Mouse (Mus musculus): ENCODE data around the gene Ctdnep1. TPM values are rescaled to one million over a fixed set of nuclear protein-coding genes. Genes with fewer than 3 reads are reported as not detected.
"Not testable (repeated sequence)": the region's sequence is repeated elsewhere in the genome, so short reads cannot be mapped to it uniquely, and the experiment has no call there.

The Ctdnep1 gene
- polyA plus RNA-seq, 1 experiment from 2014 or later, result 22.6 TPM

DNA sequence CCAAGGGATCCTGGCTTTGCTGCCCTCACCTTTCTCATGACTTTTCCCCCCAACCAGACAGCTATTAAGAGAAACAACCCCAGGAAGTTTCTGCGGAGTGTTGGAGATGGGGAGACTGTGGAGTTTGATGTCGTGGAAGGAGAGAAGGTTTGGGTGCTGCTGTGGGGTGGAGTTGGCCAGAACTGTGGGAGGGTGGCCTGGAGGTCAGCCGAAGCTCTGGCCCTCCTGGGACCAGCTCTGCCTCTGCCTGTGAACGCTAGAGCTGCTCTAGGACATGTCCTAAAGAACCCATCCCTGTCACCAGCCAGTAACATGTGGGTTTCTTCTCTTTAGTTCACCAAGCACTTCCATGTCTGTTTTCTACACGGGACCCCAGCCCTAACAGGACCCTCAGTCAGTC lies 41.8 kb upstream of the Ctdnep1 start:
- Histone ChIP-seq H3K4me3 (no peak overlapping the region), H3K9me3 (no peaks in the 10 kb centered on the region), H3K27ac (no peak overlapping the region), H3K27me3 (ENCODE audit: insufficient read depth, poor library complexity, severe bottlenecking) (peaks cover 65% of the 10 kb centered on the region), H3K4me1 (replicated peaks) (peaks cover 37% of the 10 kb centered on the region), H3K36me3 (peaks cover 23% of the 10 kb centered on the region)
- 71% methylated on average over 5 of the region's 5 CpGs for WGBS
- no peak for DNase-seq (ENCODE audit: low spot score)

DNA sequence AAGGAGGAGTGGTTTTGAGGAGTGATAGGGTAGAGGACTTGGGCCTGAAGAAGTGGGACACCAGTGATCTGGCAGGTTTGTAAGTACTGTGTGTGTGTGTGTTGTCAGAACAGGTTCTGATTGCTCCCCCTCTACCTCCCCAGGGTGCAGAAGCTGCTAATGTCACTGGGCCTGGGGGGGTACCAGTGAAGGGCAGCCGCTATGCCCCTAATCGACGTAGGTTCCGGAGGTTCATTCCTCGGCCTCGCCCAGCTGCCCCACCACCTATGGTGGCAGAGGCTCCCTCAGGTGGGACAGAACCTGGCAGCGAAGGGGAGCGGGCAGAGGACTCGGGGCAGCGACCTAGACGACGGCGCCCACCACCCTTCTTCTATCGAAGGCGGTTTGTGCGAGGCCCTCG lies 41.2 kb upstream of the Ctdnep1 start:
- Histone ChIP-seq H3K4me1 (replicated peaks) (peaks cover 32% of the 10 kb centered on the region), H3K27ac (no peak overlapping the region), H3K4me3 (no peak overlapping the region; the same call in 1 of the 2 replicates), H3K36me3 (peaks cover 28% of the 10 kb centered on the region), H3K27me3 (ENCODE audit: insufficient read depth, poor library complexity, severe bottlenecking) (peaks cover 59% of the 10 kb centered on the region), H3K9me3 (no peaks in the 10 kb centered on the region)
- DNase-seq (ENCODE audit: low spot score), result no peak
- 92% methylated on average over 17 of the region's 17 CpGs for WGBS

DNA sequence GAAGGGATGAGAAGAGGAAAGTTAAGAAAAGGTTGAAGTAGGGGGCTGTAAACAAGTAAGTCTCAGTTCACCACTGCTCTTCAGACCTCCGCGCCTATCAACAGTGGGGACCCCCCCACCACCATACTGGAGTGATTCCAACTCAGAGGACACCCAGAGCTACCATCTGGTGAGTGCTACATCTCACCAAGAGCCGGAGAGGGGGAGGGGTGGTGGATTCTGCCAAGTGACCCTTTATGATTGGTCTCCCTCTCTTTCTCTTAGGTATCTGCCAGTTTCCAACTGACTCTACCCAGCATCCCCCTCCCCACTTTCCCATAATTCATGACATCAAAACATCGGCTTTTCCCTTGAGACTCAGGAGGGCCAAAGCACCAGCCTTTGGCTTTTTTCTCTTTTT lies 40.0 kb upstream of the Ctdnep1 start:
- WGBS, result 82% methylated on average over 4 of the region's 4 CpGs
- no peaks in the 10 kb centered on the region for H3K9me3 ChIP-seq
- peaks cover 51% of the 10 kb centered on the region for H3K27me3 ChIP-seq (ENCODE audit: insufficient read depth, poor library complexity, severe bottlenecking)
- DNase-seq (ENCODE audit: low spot score), result no peak
- peaks cover 40% of the 10 kb centered on the region for H3K36me3 ChIP-seq
- H3K27ac ChIP-seq, result 0 out of 2 replicates have a peak overlapping the region, but pooled peaks have one; percentile 6
- peaks cover 22% of the 10 kb centered on the region for H3K4me1 ChIP-seq (replicated peaks)
- no peak overlapping the region for H3K4me3 ChIP-seq

DNA sequence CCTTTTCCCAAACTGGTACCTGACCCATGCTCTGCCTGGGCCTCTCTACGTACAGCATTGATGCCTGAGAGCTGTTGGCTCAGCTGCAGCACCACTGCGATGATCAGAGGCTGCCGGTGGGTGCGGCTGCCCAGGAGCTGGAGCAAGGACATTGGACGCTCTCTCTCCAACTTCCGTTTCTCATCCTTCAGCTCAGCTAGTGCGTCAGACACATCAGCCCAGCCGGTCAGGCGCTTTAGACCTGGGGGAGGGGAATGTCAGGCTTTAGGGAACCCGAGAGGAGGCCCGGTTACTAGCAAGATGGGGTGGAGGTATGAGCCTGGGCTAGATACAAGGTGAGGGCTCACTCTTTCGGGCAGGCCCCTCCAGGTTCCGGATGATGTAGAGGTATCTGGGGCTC lies 35.7 kb upstream of the Ctdnep1 start:
- DNase-seq (ENCODE audit: low spot score), result no peak
- Histone ChIP-seq H3K27ac (no peak overlapping the region), H3K9me3 (no peaks in the 10 kb centered on the region), H3K27me3 (ENCODE audit: insufficient read depth, poor library complexity, severe bottlenecking) (peaks cover 10% of the 10 kb centered on the region), H3K36me3 (peaks cover 45% of the 10 kb centered on the region), H3K4me3 (peak overlapping the region; percentile 60; the same call in 1 of the 2 replicates), H3K4me1 (replicated peaks) (peaks cover 31% of the 10 kb centered on the region)
- 80% methylated on average over 13 of the region's 13 CpGs for WGBS

DNA sequence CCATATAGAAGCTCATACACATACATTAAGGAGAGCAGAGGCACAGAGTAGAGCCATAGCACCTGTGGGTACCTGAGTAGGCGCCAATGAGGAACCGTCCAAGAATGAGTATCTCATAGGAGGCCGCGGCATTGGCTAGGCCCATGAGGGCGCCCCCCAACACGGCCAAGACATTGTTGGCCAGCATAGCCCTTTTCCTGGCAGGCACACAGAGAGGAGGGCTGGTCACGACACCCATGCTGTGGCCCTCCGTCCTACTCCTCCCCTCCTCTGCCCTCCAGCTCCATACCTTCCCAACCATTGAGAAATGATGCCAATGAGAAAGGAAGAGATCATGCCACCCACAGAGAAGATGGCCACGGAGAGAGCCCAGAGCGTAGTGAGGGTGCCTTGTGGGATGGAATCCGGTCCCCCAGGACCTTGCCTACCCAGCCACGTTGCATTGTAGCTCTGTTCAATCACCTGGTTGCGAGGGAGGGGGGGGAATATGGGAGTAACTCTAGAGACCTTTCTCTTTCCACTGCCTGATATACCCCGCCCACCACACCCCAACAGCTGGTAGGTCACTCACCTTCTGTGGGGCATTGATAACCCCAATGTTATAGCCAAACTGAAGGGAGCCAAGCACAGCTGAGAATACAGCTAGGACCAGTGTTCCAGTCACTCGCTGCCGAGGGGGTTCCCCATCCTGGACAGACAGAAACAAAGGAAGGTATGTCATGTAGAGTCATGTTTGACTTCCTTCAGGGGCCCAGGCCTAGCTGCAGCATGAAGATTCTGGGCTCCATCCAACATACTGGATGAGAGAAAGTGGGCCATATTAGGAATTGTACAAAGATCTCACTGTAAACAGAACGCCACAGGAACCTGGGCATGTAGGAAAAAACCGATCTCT lies 34.7 kb upstream of the Ctdnep1 start:
- peak overlapping the region; percentile 29; the same call in 1 of the 2 replicates for H3K27ac ChIP-seq

GRCm38 (mm10) chr11:69947337-69948065 lies 33.5 kb upstream of the Ctdnep1 start:
- DNase-seq (ENCODE audit: low spot score), result peak; percentile 47
- H3K36me3 ChIP-seq, result peaks cover 38% of the 10 kb centered on the region
- H3K27me3 ChIP-seq (ENCODE audit: insufficient read depth, poor library complexity, severe bottlenecking), result peaks cover 19% of the 10 kb centered on the region
- peak overlapping the region; percentile 95 for H3K27ac ChIP-seq
- 3% methylated on average over 29 of the region's 29 CpGs for WGBS
- peak overlapping the region; percentile 60 for H3K4me3 ChIP-seq
- peaks cover 31% of the 10 kb centered on the region for H3K4me1 ChIP-seq (replicated peaks)
- no peaks in the 10 kb centered on the region for H3K9me3 ChIP-seq

More for the DNA sequence above, 34.7 kb upstream of the Ctdnep1 start:
- Histone ChIP-seq H3K27me3 (ENCODE audit: insufficient read depth, poor library complexity, severe bottlenecking) (peaks cover 16% of the 10 kb centered on the region), H3K36me3 (peaks cover 45% of the 10 kb centered on the region), H3K9me3 (no peaks in the 10 kb centered on the region), H3K4me1 (replicated peaks) (peaks cover 31% of the 10 kb centered on the region), H3K4me3 (peak overlapping the region; percentile 60; the same call in 1 of the 2 replicates)
- 93% methylated on average over 18 of the region's 18 CpGs for WGBS
- DNase-seq (ENCODE audit: low spot score), result no peak

DNA sequence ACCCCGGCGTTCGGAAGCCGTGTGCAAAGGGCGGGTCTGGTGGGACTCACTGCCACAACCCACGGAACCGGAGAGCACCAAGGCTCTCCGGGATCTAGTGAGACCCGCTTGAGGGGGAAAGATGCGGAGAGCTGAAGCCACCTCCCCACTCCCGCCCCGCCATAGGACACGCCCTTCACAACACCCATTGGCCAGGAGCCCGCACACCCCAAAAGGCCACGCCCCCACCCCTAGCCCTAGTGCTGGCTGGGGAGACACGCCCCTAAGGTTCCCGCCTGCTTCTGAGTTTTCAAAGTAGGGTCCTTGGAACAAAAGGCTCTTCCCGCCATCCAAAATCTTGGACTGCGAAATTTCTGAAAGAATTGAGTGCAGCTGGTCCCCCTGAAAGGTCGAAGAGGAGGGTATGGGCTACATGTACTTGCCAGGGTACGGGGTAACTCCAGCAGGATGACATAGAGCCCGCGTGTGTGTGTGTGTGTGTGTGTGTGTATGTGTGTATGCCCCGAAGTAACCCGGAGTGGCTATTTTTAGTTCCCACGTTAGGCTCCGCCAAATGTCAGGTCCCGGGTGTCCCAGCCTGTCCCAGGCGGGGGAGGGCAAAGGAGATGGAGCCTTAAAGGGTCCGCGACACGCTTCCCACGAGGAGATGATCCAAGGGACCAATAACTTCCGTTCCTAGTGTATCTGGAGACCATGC lies 32.7 kb upstream of the Ctdnep1 start, which contains the start of gene Slc2a4:
Gene Slc2a4 (minus strand): TSS at position 123 of the 697 bp plus-strand sequence.
- Histone ChIP-seq H3K4me3 (peak within 1 kb of the TSS; percentile 60), H3K27ac (peak within 1 kb of the TSS; percentile 95), H3K9me3 (no peaks in the 10 kb centered on the region), H3K4me1 (replicated peaks) (peaks cover 31% of the 10 kb centered on the region), H3K27me3 (ENCODE audit: insufficient read depth, poor library complexity, severe bottlenecking) (peaks cover 14% of the 10 kb centered on the region), H3K36me3 (peaks cover 31% of the 10 kb centered on the region)
- WGBS, result under 1% methylated on average over 34 of the region's 34 CpGs
- peak; percentile 97 for DNase-seq (ENCODE audit: low spot score)

- no peaks in the 10 kb centered on the region for H3K9me3 ChIP-seq
- H3K36me3 ChIP-seq, result peaks cover 26% of the 10 kb centered on the region
- H3K27ac ChIP-seq, result peak overlapping the region; percentile 95
- WGBS, result under 1% methylated on average over 14 of the region's 14 CpGs
- H3K4me3 ChIP-seq, result peak overlapping the region; percentile 60
- peaks cover 31% of the 10 kb centered on the region for H3K4me1 ChIP-seq (replicated peaks)
- DNase-seq (ENCODE audit: low spot score), result peak; percentile 91
- H3K27me3 ChIP-seq (ENCODE audit: insufficient read depth, poor library complexity, severe bottlenecking), result peaks cover 14% of the 10 kb centered on the region
These were observed 32.2 kb upstream of the Ctdnep1 start for GRCm38 (mm10) chr11:69948763-69949150.

DNA sequence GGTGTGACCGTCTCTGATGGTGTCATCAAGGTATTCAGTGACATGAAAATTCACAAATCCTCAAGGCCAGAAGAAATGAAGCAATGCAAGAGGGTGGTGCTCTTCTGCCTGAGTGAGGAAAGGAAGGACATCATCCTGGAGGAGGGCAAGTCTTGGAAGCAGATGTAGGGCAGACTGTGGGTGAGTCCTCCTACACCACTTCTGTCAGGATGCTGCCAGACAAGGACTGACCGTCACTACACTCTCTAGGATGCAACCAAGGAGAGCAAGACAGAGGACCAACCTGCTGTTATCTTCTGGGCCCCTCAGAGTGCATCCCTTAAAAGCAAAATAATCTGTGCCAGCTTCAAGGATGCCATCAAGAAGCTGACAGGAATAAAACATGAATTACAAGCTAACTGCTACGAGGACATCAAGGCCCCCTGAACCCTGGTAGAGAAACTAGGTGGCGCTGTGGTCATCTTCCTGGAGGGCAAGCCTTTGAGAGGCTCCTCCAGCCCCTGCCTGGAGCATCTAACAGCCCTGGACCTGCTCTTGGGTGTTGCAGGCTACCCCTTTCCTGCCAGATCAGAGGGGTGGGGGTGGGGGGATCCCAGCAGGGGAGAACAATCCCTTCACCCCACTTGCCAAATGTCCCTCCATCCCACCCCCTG lies 30.0 kb upstream of the Ctdnep1 start:
- no peaks in the 10 kb centered on the region for H3K9me3 ChIP-seq
- peaks cover 29% of the 10 kb centered on the region for H3K4me1 ChIP-seq (replicated peaks)
- 44% methylated on average over 4 of the region's 4 CpGs for WGBS
- peaks cover 10% of the 10 kb centered on the region for H3K27me3 ChIP-seq (ENCODE audit: insufficient read depth, poor library complexity, severe bottlenecking)
- H3K36me3 ChIP-seq, result peaks cover 5% of the 10 kb centered on the region
- H3K4me3 ChIP-seq, result no peak overlapping the region
- no peak overlapping the region for H3K27ac ChIP-seq
- DNase-seq (ENCODE audit: low spot score), result peak; percentile 24

- Histone ChIP-seq H3K27ac (no peak overlapping the region), H3K4me1 (replicated peaks) (peaks cover 18% of the 10 kb centered on the region), H3K36me3 (no peaks in the 10 kb centered on the region), H3K4me3 (no peak overlapping the region), H3K27me3 (ENCODE audit: insufficient read depth, poor library complexity, severe bottlenecking) (peaks cover 10% of the 10 kb centered on the region), H3K9me3 (no peaks in the 10 kb centered on the region)
- 37% methylated on average over 1 of the region's 1 CpGs for WGBS
- no peak for DNase-seq (ENCODE audit: low spot score)
These were observed 28.7 kb upstream of the Ctdnep1 start for GRCm38 (mm10) chr11:69952274-69952673.

DNA sequence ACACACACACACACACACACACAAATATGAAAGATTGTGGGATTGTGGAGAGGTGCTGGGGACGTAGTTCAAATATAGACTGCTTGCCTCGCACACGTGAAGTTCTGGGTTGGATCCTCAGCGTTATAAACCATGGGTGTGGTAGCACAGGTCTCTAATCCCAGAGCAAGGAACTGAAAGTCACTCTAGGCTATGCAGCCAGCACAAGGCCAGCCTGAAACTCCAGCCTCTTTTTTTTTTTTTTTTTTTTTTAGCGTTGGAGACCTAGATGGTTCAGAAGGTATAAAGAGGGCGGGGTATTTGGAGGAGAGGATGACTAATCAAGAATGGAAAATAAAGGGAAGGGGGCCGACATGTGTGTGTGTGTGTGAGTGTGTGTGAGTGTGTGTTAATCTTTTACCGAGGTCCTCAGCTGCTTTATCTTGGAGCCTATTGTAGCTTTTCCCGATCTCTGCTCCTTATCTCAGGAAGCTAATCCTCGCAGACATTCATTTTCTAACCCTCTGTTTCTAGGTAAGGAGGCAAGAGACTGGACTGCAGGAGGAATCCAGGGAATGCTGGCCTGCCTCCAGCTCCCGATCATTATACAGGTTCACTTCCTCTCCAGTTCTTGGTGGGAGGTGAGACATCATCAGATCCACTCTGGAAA lies 27.6 kb upstream of the Ctdnep1 start:
- H3K36me3 ChIP-seq, result no peaks in the 10 kb centered on the region
- WGBS, result 68% methylated on average over 11 of the region's 11 CpGs
- H3K27ac ChIP-seq, result no peak overlapping the region
- H3K4me3 ChIP-seq, result no peak overlapping the region
- peaks cover 7% of the 10 kb centered on the region for H3K4me1 ChIP-seq (replicated peaks)
- H3K9me3 ChIP-seq, result no peaks in the 10 kb centered on the region
- DNase-seq (ENCODE audit: low spot score), result no peak
- H3K27me3 ChIP-seq (ENCODE audit: insufficient read depth, poor library complexity, severe bottlenecking), result peaks cover 10% of the 10 kb centered on the region

DNA sequence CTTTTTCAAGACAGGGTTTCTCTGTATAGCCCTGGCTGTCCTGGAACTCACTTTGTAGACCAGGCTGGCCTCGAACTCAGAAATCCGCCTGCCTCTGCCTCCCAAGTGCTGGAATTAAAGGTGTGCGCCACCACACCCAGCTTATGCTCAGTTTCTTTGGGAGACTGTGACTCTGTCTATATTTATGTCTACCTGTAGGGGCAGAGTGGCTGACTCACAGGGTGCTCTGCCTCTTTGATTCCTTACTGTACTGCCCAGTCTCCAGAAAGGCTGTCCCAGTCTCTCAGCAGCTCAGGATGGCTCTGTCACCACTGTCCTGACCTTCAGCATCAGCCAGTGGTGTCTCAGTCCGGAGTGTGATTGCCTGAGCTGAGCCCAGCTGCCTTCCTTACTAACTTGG lies 25.3 kb upstream of the Ctdnep1 start:
- H3K4me1 ChIP-seq (replicated peaks); H3K9me3 ChIP-seq; H3K4me3 ChIP-seq; H3K36me3 ChIP-seq; DNase-seq (ENCODE audit: low spot score); H3K27ac ChIP-seq: not testable (repeated sequence)
- WGBS, result 81% methylated on average over 4 of the region's 4 CpGs
- peaks cover 18% of the 10 kb centered on the region for H3K27me3 ChIP-seq (ENCODE audit: insufficient read depth, poor library complexity, severe bottlenecking)
